Mouse (Mus musculus) ES-Bruce4 (cell line): Measurements from ENCODE around the gene Vmn1r2. TPM values are rescaled to one million over a fixed set of nuclear protein-coding genes. Genes with fewer than 3 reads are reported as not detected.
"Not testable (repeated sequence)": the region's sequence is repeated elsewhere in the genome, so short reads cannot be mapped to it uniquely, and the experiment has no call there.

Experiments
- H3K27ac ChIP-seq: 2 replicates; pipeline ENCODE4 v1.5.1; 2012; ENCODE audit warnings: low read length, inconsistent platforms; ENCODE audit not compliant: insufficient read depth
- H3K27me3 ChIP-seq: 2 replicates; pipeline ENCODE4 v1.6.1; 2012; ENCODE audit warnings: mild to moderate bottlenecking, low read length, inconsistent platforms; ENCODE audit not compliant: control insufficient read depth, poor library complexity, insufficient read depth, severe bottlenecking
- H3K36me3 ChIP-seq: 2 replicates; pipeline ENCODE4 v1.6.1; 2012; ENCODE audit warnings: inconsistent platforms, mild to moderate bottlenecking, low read length, moderate library complexity; ENCODE audit not compliant: control insufficient read depth, poor library complexity, insufficient read depth, severe bottlenecking
- H3K4me1 ChIP-seq: one replicate; pipeline ENCODE4 v1.8.1; 2011; ENCODE audit warnings: low read length; ENCODE audit not compliant: control insufficient read depth, insufficient read depth
- H3K4me3 ChIP-seq: 2 replicates; pipeline ENCODE4 v1.5.1; 2011; ENCODE audit warnings: low read depth, mild to moderate bottlenecking, low read length
- H3K9ac ChIP-seq: 2 replicates; pipeline ENCODE4 v1.6.1; 2012; ENCODE audit warnings: low read depth, mild to moderate bottlenecking, inconsistent platforms; ENCODE audit not compliant: poor library complexity, severe bottlenecking
- H3K9me3 ChIP-seq: replicated peaks from 2 replicates; pipeline ENCODE4 v1.6.1; 2012; ENCODE audit warnings: mild to moderate bottlenecking, low read length, inconsistent platforms; ENCODE audit not compliant: control insufficient read depth, poor library complexity, insufficient read depth, severe bottlenecking
- polyA plus RNA-seq: library from polyadenylated mRNA; stranded (reverse); fragments of >200 nt; gene quantifications from 2 replicates; pipeline ENCODE4 v1.2.4, GENCODE M21; 2011; ENCODE audit warnings: low read depth; ENCODE audit not compliant: missing spikeins, insufficient read depth, insufficient read length

Vmn1r2 gene
- polyA plus RNA-seq, 1 experiment: not detected

DNA sequence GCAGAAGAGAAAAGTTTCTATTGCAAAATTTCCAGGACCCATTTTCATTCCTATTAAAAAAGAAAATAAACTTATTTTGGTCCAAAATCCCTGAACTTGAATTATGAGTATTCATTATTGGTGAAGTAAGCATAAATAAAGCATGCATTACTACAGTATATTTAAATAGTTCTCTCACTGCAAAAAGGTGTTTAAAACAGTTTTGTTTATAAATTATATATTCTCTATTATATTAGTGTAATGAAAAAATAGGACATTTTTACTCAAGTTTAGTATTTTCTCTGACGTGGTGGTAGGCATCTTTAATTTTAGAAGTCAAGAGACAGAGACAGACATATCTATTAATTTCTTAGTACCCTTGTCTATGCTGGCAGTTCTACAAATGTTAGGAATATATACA lies 18.1 kb downstream of the Vmn1r2 start, which contains the start of gene Vmn1r3:
Vmn1r3 (minus strand) TSS at position 101 of the 400 bp plus-strand sequence.
- H3K27ac ChIP-seq, H3K4me1 ChIP-seq, H3K9me3 ChIP-seq, H3K27me3 ChIP-seq, H3K4me3 ChIP-seq, H3K36me3 ChIP-seq, H3K9ac ChIP-seq: not testable (repeated sequence)

DNA sequence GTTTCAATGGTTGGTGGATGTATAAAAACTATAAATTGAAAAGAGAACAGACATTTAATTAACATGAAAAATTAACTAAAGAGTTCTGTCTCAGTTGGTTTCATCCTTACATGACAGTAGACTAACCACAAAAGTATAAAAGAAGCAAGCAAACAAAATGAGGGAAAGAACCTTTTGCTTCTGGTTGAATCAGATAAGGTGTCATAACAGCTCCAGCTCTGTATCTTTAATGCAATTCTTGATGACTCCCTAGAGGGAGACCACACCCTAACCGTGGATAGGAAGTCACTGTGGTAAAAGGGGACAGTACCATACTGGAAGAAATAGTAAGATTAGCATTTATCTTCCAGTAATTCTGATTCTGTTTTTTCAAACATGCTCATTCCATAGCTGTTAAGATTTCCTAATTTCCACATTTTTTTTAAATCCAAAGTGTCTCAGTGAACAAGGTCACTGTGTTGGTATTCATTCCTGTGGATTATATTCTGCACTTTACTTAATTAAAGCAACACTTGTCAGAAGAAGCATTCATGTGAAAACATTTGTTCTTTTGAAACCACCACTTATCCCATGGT lies 42.6 kb downstream of the Vmn1r2 start:
- not testable (repeated sequence) for H3K27ac ChIP-seq, H3K9ac ChIP-seq, H3K4me3 ChIP-seq, H3K27me3 ChIP-seq, H3K4me1 ChIP-seq, H3K9me3 ChIP-seq, H3K36me3 ChIP-seq

DNA sequence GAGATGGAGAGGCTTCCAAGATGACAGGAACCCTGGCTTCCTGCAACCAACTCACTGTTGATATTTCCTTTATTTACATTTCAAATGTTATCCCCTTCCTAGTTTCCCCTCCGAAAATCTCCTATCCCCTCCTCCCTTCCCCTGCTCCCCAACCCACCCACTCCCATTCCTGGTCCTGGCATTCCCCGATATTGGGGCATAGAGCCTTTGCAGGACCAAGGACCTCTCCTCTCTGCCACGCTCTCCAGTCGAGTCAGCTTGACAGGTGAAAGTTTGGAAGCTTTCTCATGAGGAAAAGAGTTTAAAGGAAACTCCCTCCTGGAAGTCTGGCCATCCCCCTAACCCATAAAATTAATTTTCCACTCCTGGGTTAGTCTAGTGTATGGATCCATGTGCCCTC lies 46.2 kb downstream of the Vmn1r2 start:
- H3K27ac ChIP-seq, H3K4me3 ChIP-seq, H3K4me1 ChIP-seq, H3K9ac ChIP-seq, H3K36me3 ChIP-seq, H3K9me3 ChIP-seq, H3K27me3 ChIP-seq: not testable (repeated sequence)

DNA sequence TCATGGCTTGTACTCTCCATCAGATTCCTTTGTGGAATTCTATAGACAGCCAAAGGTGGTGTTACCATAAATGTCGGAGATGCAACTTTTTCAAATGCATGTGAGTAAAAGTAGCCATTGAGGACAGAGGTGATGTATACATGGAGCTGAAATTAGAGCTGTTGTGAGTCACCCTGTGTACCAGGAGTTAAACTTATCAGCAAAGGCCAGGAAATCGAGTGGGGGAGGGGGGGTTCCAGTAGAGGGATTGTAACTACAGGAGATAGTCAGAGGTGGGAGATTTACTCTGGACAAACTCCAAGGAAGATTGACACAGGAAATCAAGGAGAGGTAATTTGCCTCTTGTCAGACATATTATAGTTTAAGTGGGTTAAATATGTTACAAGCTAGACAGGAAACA lies 49.3 kb downstream of the Vmn1r2 start:
- H3K9me3 ChIP-seq, H3K9ac ChIP-seq, H3K4me3 ChIP-seq, H3K4me1 ChIP-seq, H3K27me3 ChIP-seq, H3K36me3 ChIP-seq, H3K27ac ChIP-seq: not testable (repeated sequence)

Other genes starting within 250 kb of the Vmn1r2 start
- not detected in 2 replicates for gene Vmn1r3, start 18.0 kb downstream of the Vmn1r2 start, polyA plus RNA-seq